Comparison of ENCODE assay signal across 25 mouse cellular contexts in the genomic region with DNA sequence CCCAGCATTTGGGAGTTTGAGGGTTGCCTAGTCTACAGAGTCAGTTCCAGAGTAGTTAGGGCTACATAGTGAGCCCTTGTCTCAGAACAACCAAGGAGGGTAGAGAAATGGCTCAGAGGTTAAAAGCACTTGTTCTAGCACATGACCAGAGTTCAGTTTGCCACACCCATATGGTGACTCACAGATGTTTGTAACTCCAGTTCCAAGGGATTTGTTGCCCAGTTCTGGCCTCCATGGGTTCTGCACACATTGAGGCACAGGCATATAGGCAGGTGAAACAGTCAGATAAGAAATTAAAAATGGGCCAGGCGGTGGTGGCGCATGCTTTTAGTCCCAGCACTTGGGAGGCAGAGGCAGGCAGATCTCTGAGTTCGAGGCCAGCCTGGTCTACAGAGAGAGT. TPM values are rescaled to one million over a fixed set of nuclear protein-coding genes. Genes with fewer than 3 reads are reported as not detected.
A peak's percentile ranks its signal among the peaks of the same experiment; 100 is the strongest.
DNase-seq lines count a peak whose midpoint lies in the region; ATAC-seq and TF ChIP-seq lines count a peak whose summit lies in the region.
"Had no signal": no experiment of that assay in that cellular context is flagged by ENCODE, and none has a peak within 500 bp of the region (broad histone marks: within the 10 kb centered on the region; RNA-seq: fewer than 3 reads in every experiment).

No protein-coding gene starts in this region.

- WGBS in intestine, embryonic 15.5 days = 93% methylated on average over 3 of the region's 3 CpGs
- 75% methylated on average over 3 of the region's 3 CpGs for WGBS in small intestine, adult 2 months

- TF ChIP-seq CTCF in G1E (IDR thresholded peaks at IDR 0.05; ENCODE audit: low read depth, low read length) = no peak
- TF ChIP-seq CTCF in small intestine, adult 2 months (IDR thresholded peaks at IDR 0.05; ENCODE audit: extremely low read depth, insufficient read length, insufficient replicate concordance, low read depth, low read length) = no peak

- H3K27ac ChIP-seq in intestine, embryonic 15.5 days = no peak overlapping the region
- H3K27ac ChIP-seq in small intestine, adult 2 months (ENCODE audit: insufficient read depth, low read depth, low read length) = peak overlapping the region; percentile 74
- H3K27ac ChIP-seq: forebrain, embryonic 10.5 days; heart, adult 2 months; hindbrain, embryonic 12.5 days; limb, embryonic 12.5 days; lung, embryonic 15.5 days; macrophage; midbrain, embryonic 12.5 days had no signal

- H3K27me3 ChIP-seq in G1E (ENCODE audit: insufficient read depth, low read length) = peaks cover 17% of the 10 kb centered on the region
- H3K27me3 ChIP-seq in intestine, embryonic 15.5 days (replicated peaks) = no peaks in the 10 kb centered on the region
- H3K27me3 ChIP-seq in small intestine, adult 2 months (ENCODE audit: control insufficient read depth, insufficient read depth, low read length) = no peaks in the 10 kb centered on the region
- H3K27me3 ChIP-seq: lung, embryonic 15.5 days had no signal

- no peaks in the 10 kb centered on the region for H3K9me3 ChIP-seq in G1E (replicated peaks)
- no peaks in the 10 kb centered on the region for H3K9me3 ChIP-seq in intestine, embryonic 15.5 days
- H3K9me3 ChIP-seq: forebrain, embryonic 10.5 days; limb, embryonic 12.5 days; lung, embryonic 15.5 days; midbrain, embryonic 12.5 days had no signal

- no peak overlapping the region for H3K9ac ChIP-seq in intestine, embryonic 15.5 days
- H3K9ac ChIP-seq: hindbrain, embryonic 12.5 days; limb, embryonic 12.5 days; lung, embryonic 15.5 days; midbrain, embryonic 12.5 days had no signal

- H3K36me3 ChIP-seq in G1E (replicated peaks) = peaks cover 19% of the 10 kb centered on the region
- H3K36me3 ChIP-seq in intestine, embryonic 15.5 days = no peaks in the 10 kb centered on the region
- no peaks in the 10 kb centered on the region for H3K36me3 ChIP-seq in small intestine, adult 2 months (ENCODE audit: control insufficient read depth, insufficient read depth, low read length)
- H3K36me3 ChIP-seq: forebrain, embryonic 10.5 days; hindbrain, embryonic 12.5 days; limb, embryonic 12.5 days; lung, embryonic 15.5 days; midbrain, embryonic 12.5 days had no signal

- no peak overlapping the region for H3K4me3 ChIP-seq in G1E (ENCODE audit: low read depth, low read length)
- H3K4me3 ChIP-seq in intestine, embryonic 15.5 days (replicated peaks) = no peak overlapping the region
- H3K4me3 ChIP-seq in small intestine, adult 2 months (ENCODE audit: low read depth, low read length) = no peak overlapping the region
- H3K4me3 ChIP-seq: forebrain, embryonic 10.5 days; heart, adult 2 months; hindbrain, embryonic 12.5 days; limb, embryonic 12.5 days; lung, embryonic 15.5 days; midbrain, embryonic 12.5 days had no signal

- H3K4me2 ChIP-seq in intestine, embryonic 15.5 days (replicated peaks) = no peak overlapping the region
- H3K4me2 ChIP-seq: hindbrain, embryonic 12.5 days; limb, embryonic 12.5 days; liver, embryonic 11.5 days; lung, embryonic 15.5 days; midbrain, embryonic 12.5 days had no signal

- peak; percentile 24 for DNase-seq in adrenal gland, adult 2 months
- no peak for DNase-seq in adrenal gland, postnatal 25 days
- DNase-seq in G1E (ENCODE audit: low spot score) = no peak
- DNase-seq in embryo, embryonic 10 days (ENCODE audit: low spot score) = no peak
- DNase-seq: adrenal gland, postnatal 14 days; cerebellum, adult 11 months; cerebellum, adult 9-11 months; gastrocnemius, postnatal 25 days; heart, adult 2 months; kidney, postnatal 25 days; layer of hippocampus, postnatal 36 days; spleen, adult 18-20 months; thymus, postnatal 25 days had no signal

- ATAC-seq in G1E (ENCODE audit: extremely low read depth, insufficient number of reproducible peaks, low FRiP score, poor library complexity, severe bottlenecking) = peak; percentile 79
- ATAC-seq in intestine, embryonic 15.5 days = peak; percentile 24
- ATAC-seq in monocyte, adult 5-6 weeks (replicated peaks; ENCODE audit: insufficient number of reproducible peaks, low FRiP score, low TSS enrichment, poor library complexity, severe bottlenecking) = no peak
- ATAC-seq: CD4-positive, CD25-positive, alpha-beta regulatory T cell, adult 4 months had no signal

- peaks cover 48% of the 10 kb centered on the region for H3K4me1 ChIP-seq in G1E (ENCODE audit: insufficient read depth, low read depth, low read length)
- 0 out of 2 replicates have a peak, but pooled peaks cover 2% of the 10 kb centered on the region for H3K4me1 ChIP-seq in intestine, embryonic 15.5 days (replicated peaks)
- H3K4me1 ChIP-seq in small intestine, adult 2 months (ENCODE audit: control insufficient read depth, insufficient read depth, insufficient read length, low read length) = peaks cover 8% of the 10 kb centered on the region; the same call in 1 of the 2 replicates

- TF ChIP-seq POLR2A in small intestine, adult 2 months (IDR thresholded peaks at IDR 0.05; ENCODE audit: low read depth, low read length) = no peak

RNA-seq across cellular contexts. Expression of a gene that starts 6.6 kb away (rescaled TPM):
- total RNA-seq in adrenal gland, adult 2 months (2021) = 1 to 10 TPM; 5.7 to 7.7 TPM
- polyA plus RNA-seq in adrenal gland, adult 2 months (2012; rRNA removed) = 3.1 and 3.8 TPM in 2 replicates
- 4.0 and 5.0 TPM in 2 replicates for total RNA-seq in adrenal gland, postnatal 25 days (2021)
- total RNA-seq in G1E (2014; fragmentation: Nextera tagmentation) (4.2 and 4.3 TPM in 2 replicates), G1E (2017) (0.38 and 0.46 TPM in 2 replicates)
- 0.37 and 0.51 TPM in 2 replicates for polyA plus RNA-seq in G1E (2012)
- 24.2 and 27.1 TPM in 2 replicates for polyA plus RNA-seq in intestine, embryonic 15.5 days (2015; fragmentation: Nextera tagmentation; extraction: Ambion mirVana)
- 3.3 TPM in 2 replicates for polyA plus RNA-seq in small intestine, adult 2 months (2012; rRNA removed)
- total RNA-seq in monocyte, adult 5-6 weeks (2017) = 0.58 to 1.4 TPM in 2 of 3 replicates, not detected in the other
- total RNA-seq: common myeloid progenitor, adult 5-6 weeks had no signal

RNA-seq across cellular contexts. Expression of a gene that starts 10.9 kb away (rescaled TPM):
- under 1 TPM; 0.45 to 0.72 TPM for total RNA-seq in adrenal gland, adult 2 months (2021)
- polyA plus RNA-seq in adrenal gland, adult 2 months (2012; rRNA removed) = 1.2 and 1.8 TPM in 2 replicates
- total RNA-seq in adrenal gland, postnatal 25 days (2021) = 0.39 and 0.71 TPM in 2 replicates
- total RNA-seq in G1E (2014; fragmentation: Nextera tagmentation) = 2.3 and 4.4 TPM in 2 replicates
- total RNA-seq in G1E (2017) = 9.0 and 10.4 TPM in 2 replicates
- polyA plus RNA-seq in G1E (2012) = 6.6 and 9.2 TPM in 2 replicates
- 8.3 and 8.9 TPM in 2 replicates for polyA plus RNA-seq in intestine, embryonic 15.5 days (2015; fragmentation: Nextera tagmentation; extraction: Ambion mirVana)
- polyA plus RNA-seq in small intestine, adult 2 months (2012; rRNA removed) = 2.3 and 2.6 TPM in 2 replicates
- total RNA-seq in monocyte, adult 5-6 weeks (2017) = 0.57 to 1.3 TPM (median 1.2 TPM) in 3 replicates

RNA-seq across cellular contexts. Expression of a gene that starts 15.9 kb away (rescaled TPM):
- total RNA-seq in adrenal gland, adult 2 months (2021) = 1 to 10 TPM; 1.8 TPM
- polyA plus RNA-seq in adrenal gland, adult 2 months (2012; rRNA removed) = 2.8 and 3.3 TPM in 2 replicates
- total RNA-seq in adrenal gland, postnatal 25 days (2021) = 1.6 TPM in 1 of 2 replicates, not detected in the other
- total RNA-seq in G1E (2014; fragmentation: Nextera tagmentation) (25.8 and 39.7 TPM in 2 replicates), G1E (2017) (13.4 and 14.3 TPM in 2 replicates)
- polyA plus RNA-seq in G1E (2012) = 23.3 and 24.6 TPM in 2 replicates
- polyA plus RNA-seq in intestine, embryonic 15.5 days (2015; fragmentation: Nextera tagmentation; extraction: Ambion mirVana) = 6.5 and 6.7 TPM in 2 replicates
- polyA plus RNA-seq in small intestine, adult 2 months (2012; rRNA removed) = 9.1 and 13.6 TPM in 2 replicates
- total RNA-seq in monocyte, adult 5-6 weeks (2017) = 32.3 to 86.7 TPM (median 48.3 TPM) in 3 replicates

RNA-seq across cellular contexts. Expression of a gene that starts 34.6 kb away (rescaled TPM):
- 10 to 100 TPM; 75.8 to 87.5 TPM for total RNA-seq in adrenal gland, adult 2 months (2021)
- 72.0 and 94.5 TPM in 2 replicates for polyA plus RNA-seq in adrenal gland, adult 2 months (2012; rRNA removed)
- total RNA-seq in adrenal gland, postnatal 25 days (2021) = 89.2 and 96.3 TPM in 2 replicates
- total RNA-seq in G1E (2014; fragmentation: Nextera tagmentation) (42.6 and 44.5 TPM in 2 replicates), G1E (2017) (2.4 and 3.3 TPM in 2 replicates)
- 16.7 and 18.3 TPM in 2 replicates for polyA plus RNA-seq in G1E (2012)
- 7.8 and 8.8 TPM in 2 replicates for polyA plus RNA-seq in intestine, embryonic 15.5 days (2015; fragmentation: Nextera tagmentation; extraction: Ambion mirVana)
- 13.3 and 14.3 TPM in 2 replicates for polyA plus RNA-seq in small intestine, adult 2 months (2012; rRNA removed)
- 0.21 to 1.7 TPM (median 1.3 TPM) in 3 replicates for total RNA-seq in monocyte, adult 5-6 weeks (2017)

RNA-seq across cellular contexts. Expression of a gene that starts 35.3 kb away (rescaled TPM):
- 1 to 10 TPM in 1 of 2 experiments, under 1 TPM in 1; 0.63 to 1.8 TPM for total RNA-seq in adrenal gland, adult 2 months (2021)
- 1.1 and 1.5 TPM in 2 replicates for polyA plus RNA-seq in adrenal gland, adult 2 months (2012; rRNA removed)
- total RNA-seq in adrenal gland, postnatal 25 days (2021) = 1.4 TPM in 1 of 2 replicates, not detected in the other
- not detected in 2 replicates for total RNA-seq in G1E (2014; fragmentation: Nextera tagmentation)
- 0.23 and 0.33 TPM in 2 replicates for total RNA-seq in G1E (2017)
- polyA plus RNA-seq in G1E (2012) = 0.23 and 0.37 TPM in 2 replicates
- 90.2 and 91.6 TPM in 2 replicates for polyA plus RNA-seq in intestine, embryonic 15.5 days (2015; fragmentation: Nextera tagmentation; extraction: Ambion mirVana)
- 184 and 395 TPM in 2 replicates for polyA plus RNA-seq in small intestine, adult 2 months (2012; rRNA removed)
- 1.4 TPM in 1 of 3 replicates, not detected in the others for total RNA-seq in monocyte, adult 5-6 weeks (2017)
- total RNA-seq: heart, adult 2 months had no signal
- polyA plus RNA-seq: macrophage had no signal
